Mouse (Mus musculus): ENCODE measurements around the gene Neu3.

GRCm38 (mm10) chr7:99838241-99838640, 10.0 kb upstream of the Neu3 start:
- TF ChIP-seq CTCF (IDR thresholded peaks at IDR 0.05; ENCODE audit: low read depth) (peak; percentile 8; the same call in 1 of the 2 replicates), EP300 (IDR thresholded peaks at IDR 0.05; ENCODE audit: low read depth) (no peak)

Data from liver, postnatal 0 days (tissue).